Mouse (Mus musculus) left cerebral cortex, postnatal 25 days (tissue): ENCODE results near the gene Rbfox1. TPM values are rescaled to one million over a fixed set of nuclear protein-coding genes. Genes with fewer than 3 reads are reported as not detected.

Experiments
- DNase-seq, 2 experiments: peaks; one replicate each; pipeline ENCODE4 v3.0.0; 2022; ENCODE audit warnings: low spot score in 2 of 2, mixed read lengths in 1 of 2
- intact Hi-C: fragments of 180-260 bp; cut with DNase I; formaldehyde crosslinking; loops from one replicate; pipeline ENCODE4 v1.15.1; 2025
- total RNA-seq, 2 experiments: library from RNA; stranded (reverse); gene quantifications; 2 replicates each; pipeline ENCODE4 v1.2.3; 2021

Gene Rbfox1
- total RNA-seq: 100 to 1,000 TPM; 322 to 343 TPM

DNA sequence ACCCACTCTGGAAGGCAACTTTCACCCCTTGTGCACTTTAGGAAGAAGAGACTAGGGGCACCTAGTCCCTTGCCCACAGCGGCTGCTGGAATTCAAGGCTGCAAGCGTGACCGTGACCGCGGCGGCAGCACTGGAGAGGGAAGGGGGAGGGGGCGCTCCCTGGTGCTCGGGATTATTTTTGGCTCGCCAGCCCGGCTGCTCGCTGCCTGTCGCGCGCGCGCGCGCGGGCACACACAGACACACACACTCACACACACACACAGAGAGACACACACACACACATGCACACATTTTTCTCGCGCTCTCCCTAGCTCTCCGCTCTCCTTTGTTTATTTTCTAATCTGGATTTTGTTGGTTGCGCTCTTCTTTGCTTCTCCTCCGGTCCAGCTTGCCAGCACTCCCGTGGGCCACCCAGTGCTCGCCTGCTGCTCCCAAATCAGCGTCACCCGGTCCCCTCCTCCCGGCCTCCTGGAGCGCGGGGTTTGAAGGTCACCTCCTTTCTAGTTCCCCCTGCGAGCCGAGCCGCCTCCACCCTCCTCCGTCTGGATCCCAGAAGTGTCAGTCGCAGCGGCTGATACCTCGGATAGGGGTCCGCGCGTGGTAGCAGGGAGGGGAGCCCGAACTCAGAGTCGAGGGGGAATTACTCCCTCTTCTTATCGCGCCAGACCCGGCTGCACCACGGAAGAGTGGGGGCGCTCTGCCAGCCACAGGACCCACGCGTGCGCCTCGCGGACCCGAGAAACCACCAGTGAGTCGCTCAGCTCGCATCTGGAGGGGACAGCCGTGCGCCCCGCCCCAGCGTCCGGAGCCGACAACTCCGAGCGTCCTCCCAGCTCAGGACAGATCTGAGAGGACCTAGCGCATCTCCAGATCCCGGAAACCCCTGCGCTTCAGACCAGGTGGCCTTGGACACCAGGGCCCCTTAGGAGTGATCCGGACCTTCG lies at the start of gene Rbfox1:
Gene Rbfox1 (plus strand): TSS at position 610 of the 944 bp plus-strand sequence.
- intact Hi-C loops: loop anchor here (5.0 to 10.0 kb wide), 2 partner anchors 132 to 550 kb away; no protein-coding TSS in a partner anchor
- peak; percentile 71 to 79 for DNase-seq

DNA sequence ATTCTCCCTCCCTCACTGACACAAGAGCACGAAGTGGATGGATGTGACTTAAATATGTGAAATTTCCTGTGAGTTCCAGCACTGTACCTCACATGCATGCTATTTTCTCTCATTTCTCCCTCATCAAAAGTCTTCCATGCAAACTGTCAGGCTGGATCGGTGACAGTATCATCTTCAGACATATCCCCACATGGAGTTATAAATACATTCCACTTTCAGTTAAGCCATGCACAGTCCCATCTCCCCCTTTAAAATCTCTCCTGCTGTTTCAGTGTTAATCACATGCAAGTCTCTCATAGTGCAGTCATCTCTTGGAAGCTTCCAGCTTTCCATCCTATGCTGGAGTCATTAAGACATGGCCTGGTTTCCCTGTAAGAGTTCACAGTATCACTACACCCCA lies 48.4 kb upstream of the Rbfox1 start:
- intact Hi-C loops: no loop called here
- peak in 1 of 2 experiments; percentile 10 for DNase-seq

DNA sequence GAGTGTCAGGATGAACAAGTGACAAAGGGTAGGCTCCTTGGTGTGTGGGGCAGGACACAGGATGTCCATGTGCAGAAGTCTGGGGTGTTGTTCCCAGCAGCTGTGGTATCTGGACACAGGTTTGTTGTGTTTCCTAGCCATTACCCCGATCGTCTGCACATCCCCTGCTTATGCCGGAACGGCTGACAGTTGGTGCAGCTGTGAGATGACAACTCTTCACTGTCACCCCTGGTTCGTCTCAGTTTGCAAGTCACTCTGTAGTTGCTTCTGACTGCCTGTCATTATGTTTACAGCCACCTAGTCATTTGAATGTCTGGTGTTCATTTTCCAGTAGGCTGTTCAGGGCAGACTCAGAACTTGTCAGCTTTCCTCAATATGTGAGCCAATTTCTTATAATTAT lies 44.0 kb upstream of the Rbfox1 start:
- no peak for DNase-seq
- intact Hi-C loops: no loop called here

DNA sequence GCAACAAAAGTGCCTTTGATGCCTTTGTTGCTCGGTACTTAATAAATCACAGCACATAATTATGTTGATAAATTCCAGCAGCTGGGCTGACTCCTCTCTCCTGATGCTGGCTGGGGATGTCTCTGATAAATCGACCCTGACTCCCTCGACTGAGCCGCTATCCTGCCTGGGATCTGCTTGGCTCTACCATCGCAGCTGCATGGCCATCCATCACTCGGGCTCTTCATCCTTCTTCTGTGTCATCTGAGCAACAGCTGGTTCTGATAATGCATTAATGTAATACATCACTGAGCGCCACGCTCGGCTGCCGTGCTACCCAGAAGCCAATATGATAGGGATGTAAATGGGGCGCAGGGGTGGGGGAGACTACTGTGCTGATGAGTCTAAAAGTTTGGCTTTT lies 39.5 kb upstream of the Rbfox1 start:
- intact Hi-C loops: no loop called here
- DNase-seq: no peak

DNA sequence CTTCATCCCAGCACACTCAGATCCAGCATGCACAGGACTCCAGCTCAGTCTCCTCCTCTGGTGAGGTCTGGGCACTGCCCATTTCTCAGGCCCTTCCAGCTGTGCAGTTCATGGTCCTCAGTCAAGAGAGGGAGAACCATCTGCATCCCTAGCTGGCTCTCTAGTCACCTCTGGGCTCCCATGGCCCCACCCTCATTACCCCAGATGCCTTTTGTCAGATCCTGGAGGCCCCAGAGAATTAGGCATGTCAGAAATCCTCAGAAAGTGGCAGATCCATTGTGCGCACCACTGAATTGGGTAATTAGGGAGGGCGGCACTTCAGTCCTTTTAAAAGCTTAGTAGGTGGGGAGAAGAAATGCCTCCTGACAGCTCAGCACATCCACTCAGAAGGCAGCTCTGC lies 32.1 kb upstream of the Rbfox1 start:
- intact Hi-C loops: no loop called here
- no peak for DNase-seq

DNA sequence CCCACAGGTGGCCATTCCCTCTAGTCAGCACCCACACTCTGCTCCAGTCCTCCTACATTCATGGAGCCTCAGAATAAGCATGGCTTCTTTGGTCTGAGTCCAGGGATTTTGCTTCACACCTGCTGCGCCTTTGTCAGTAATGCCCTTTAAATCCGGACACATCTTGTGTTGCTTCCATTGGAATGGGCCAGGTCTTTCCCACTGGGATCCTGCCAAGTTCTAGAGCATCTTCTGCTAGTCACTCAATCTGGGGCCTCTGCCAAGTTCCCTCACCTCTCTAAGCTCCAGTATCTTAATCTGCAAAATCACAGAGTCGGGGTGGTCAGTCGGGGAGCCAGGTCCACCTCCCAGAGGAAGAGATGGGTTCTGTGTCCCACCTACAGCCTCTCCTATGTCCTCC lies 20.8 kb upstream of the Rbfox1 start:
- no peak for DNase-seq
- intact Hi-C loops: no loop called here

DNA sequence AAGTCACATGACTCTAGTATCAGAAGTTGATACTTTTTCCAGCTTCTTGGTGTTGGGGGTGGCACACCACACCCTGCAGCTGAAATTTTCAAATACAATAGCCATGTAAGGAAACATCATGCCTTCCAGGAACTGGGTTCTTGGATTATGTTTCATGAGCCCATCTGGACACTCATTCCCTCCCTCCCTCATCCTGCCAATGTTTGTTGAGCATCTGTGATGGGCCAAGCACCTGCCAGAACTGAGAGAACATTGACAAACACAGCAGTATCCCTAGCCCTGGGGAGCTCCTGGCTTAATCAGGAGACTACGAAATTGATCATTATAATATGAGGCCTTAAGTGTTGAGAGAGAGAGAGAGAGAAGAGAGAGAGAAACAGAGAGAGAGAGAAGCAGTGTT lies 18.2 kb upstream of the Rbfox1 start:
- intact Hi-C loops: no loop called here
- no peak for DNase-seq

DNA sequence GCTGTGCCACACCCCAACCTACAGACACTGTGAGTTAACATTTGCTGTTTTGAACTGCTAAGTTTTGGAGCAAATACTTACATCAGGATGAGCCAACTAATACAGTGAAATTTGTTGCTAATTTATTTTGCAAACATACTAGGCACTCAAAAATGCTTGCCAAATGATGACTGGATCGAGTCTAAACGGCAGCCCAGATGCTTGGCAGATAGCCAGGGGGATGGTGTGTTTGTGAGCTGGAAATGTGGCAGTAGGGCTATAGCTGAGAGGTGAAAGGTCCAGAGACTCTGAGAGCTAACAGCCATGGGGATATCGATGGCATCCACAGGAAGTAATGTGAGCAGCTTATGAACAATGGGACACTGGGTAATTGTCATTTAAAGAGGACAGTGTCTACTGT lies 14.8 kb upstream of the Rbfox1 start:
- intact Hi-C loops: no loop called here
- DNase-seq: no peak

DNA sequence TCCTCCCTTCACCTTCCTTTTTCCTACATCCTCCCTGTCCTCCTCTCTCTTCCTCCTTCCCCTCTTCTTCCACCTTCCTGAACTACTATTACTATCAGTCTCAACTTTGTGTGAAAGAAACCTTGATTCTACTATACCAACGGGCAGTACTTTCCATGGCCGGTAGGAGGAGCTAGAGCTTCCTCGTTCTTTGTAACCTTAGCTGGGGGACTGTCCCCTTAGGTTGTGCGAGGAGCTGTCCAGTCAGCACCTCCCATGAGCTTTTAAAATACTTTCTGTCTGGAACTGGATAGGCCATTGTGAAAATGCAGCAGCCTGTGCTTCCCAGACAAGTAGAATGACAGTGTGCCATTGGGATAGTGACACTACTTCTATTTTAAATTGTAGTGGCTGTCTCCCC lies 3.3 kb upstream of the Rbfox1 start:
- intact Hi-C loops: loop anchor here (2.0 to 10.0 kb wide), 3 partner anchors 49 to 553 kb away; no protein-coding TSS in a partner anchor
- peak; percentile 18 to 41 for DNase-seq

DNA sequence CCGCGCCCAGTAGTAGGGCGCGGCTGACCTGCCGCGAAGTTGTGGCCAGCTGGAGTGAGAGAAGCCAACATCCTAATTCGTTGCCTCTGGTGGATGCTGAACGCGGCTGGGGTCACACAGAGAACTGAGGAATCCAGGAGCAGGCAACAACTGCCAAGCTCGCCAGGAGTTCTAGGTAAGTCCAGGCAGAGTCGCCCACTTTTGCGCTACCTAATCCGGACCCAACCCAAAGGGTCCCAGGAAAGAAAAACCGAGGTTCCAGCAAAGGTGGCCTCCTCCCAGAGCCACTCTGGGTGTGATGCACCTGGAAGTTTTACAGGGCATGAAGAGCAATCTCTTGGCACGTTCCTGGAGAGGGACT lies 515 bp downstream of the Rbfox1 start:
- no peak for DNase-seq
- intact Hi-C loops: loop anchor here (10.0 kb wide), 1 partner anchor 549 kb away; no protein-coding TSS in a partner anchor

DNA sequence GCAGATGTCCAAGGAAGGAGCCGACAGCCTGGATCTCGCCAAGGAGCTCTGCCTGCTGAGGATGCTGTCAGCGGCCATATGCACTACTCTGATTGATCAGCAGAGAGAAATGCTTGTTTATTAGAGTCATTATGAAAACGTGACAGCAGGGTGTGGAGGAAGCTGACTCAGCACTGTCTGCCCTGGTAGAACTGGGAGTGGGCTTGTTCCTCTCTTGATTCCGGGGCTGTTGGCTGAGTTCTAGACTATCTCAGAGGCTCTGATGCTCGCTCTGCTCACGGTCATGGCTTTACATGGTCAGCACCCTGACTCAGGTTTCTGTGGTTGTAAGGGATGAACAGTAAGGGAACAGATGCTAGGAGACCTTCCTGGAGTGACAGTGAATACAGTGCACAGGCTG lies 10.4 kb downstream of the Rbfox1 start:
- no peak for DNase-seq
- intact Hi-C loops: no loop called here

DNA sequence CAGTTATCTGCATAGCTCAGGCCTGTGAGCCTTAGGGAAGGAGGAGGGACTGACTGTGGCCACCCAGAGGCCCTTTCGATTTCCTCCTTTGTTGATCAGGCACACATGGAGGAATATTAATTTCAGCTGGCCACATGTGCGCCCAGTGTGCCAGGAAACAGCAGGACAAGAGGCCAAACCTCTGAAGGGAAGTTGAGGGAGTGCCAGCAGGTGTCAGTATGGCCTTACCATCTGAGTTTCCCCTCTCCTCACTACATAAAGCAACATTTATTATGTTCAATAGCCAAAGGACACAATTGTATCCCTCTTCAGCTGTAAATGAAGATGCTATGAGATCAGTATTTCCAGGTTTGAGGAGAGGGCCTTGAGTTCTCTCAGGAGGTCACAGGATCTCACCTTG lies 13.2 kb downstream of the Rbfox1 start:
- peak in 1 of 2 experiments; percentile 19 for DNase-seq
- intact Hi-C loops: loop anchor here (2.0 kb wide), 1 partner anchor 32 kb away; no protein-coding TSS in a partner anchor

DNA sequence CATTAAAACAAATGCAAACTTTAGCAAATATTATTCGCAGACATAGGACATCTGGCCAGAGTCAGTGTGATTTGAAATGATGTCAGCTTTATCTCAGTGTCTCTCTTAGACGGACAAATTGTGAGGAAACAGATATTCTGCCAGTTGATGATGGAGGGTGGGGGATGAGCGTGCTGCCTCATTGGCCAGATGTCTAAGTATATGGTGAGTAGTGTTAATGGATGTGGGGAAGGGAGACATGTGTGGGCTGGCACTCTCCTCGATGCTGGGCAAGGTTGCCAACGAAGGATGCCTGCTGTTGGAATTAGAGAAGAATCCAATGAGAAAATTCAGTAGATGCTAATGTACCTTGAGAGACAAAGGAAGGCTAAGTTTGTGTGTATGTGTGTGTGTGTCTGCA lies 25.6 kb downstream of the Rbfox1 start:
- intact Hi-C loops: no loop called here
- peak in 1 of 2 experiments; percentile 45 for DNase-seq

DNA sequence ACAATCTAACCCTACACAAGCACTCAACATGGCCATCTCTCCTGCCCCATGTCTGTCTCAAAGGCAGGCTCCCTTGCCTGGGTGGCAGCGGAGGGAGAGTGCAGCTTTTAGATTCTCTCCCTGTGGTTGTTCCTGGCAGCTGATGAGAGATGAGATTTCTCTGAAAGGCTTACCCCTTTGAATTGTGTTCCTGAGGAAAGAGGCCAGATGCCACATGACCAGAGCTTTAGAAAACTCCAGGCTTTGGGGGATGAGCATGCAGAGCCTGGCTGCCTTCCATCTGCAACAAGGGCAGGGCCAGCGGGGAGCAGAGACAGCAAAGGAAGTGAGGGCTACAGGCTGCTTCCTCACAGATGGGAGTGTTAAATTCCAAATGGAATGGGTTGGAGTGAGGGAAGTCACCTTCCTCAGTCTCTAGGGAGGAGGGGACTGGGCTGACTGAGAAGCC lies 26.7 kb downstream of the Rbfox1 start:
- DNase-seq: peak; percentile 54 to 82
- intact Hi-C loops: no loop called here

DNA sequence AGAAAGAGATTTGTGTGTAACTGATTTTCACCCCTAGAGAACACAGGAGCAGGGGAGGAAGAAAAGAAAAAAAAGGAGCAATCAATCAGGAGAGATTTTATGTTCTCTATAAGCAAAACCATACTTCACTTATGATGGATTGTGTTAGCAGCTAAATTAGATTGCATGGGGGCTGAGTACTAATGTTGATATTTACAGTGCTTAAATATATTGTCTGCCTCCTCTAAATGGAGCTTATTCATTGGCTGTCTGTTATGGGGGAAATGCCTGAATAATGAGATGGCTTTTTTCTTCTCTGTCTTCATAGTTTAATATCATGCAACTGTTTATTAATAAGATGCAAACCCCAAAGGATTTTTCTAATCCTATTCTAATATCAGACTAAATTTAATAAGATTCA lies 32.8 kb downstream of the Rbfox1 start:
- intact Hi-C loops: no loop called here
- no peak for DNase-seq

DNA sequence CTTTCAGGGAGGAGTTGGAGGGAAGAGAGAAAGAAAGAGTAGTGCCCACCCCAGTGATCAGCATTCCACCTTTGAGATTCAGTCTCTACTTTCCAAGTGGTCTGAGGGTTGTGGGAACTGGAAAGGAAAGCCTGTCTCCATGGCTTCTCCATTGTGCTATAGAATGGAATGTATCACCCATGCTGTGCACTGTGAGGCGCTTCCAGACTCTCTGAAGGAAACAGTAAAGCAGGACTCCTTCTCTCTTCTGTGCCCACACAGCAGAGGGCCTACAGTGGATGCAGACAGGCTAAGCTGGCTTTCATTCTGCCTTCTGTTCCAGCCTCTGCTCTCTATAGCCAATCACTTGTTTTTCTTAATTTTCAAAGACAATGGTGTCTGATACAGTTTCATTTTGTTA lies 41.8 kb downstream of the Rbfox1 start:
- intact Hi-C loops: no loop called here
- peak in 1 of 2 experiments; percentile 49 for DNase-seq

DNA sequence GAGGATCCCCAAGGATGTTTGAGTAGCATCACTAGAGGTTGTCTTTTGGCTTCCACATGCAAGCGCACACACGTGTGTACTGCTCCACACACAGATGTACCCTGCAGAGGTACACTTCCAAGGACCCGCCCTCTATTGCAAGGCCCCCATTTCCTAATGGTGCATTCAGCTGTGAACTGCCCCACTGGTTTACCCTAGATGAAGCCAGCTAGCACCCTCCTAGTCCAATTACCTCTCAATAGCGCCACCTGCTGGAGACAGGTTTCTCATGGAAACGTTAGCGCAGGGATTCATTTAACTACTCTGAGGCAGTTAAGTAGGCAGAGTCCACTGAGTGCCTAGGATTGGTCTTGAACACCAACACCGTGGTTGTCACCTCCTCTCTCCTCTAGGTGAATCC lies 46.5 kb downstream of the Rbfox1 start:
- intact Hi-C loops: loop anchor here (2.0 kb wide), 3 partner anchors 33 to 457 kb away; no protein-coding TSS in a partner anchor
- DNase-seq: peak; percentile 83 to 88

DNA sequence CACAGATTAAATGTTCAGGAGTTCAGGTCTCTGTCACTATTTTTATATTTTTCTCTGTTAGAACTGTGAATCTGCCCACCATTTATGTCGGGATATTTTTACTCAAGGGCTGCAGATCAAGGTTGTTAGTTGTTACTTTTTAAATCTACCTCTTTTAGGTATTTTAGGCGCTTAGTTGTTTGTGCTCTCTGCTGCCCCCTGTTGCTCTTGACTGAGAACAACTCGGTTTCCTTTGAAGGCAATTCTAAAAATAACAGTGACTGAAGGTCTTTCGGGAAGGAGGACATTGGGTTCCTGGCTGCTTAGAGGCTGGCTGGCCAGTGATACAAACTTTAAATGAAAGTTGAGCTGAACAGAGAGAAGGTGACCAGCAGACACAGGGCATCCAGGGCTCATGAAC lies 54.9 kb downstream of the Rbfox1 start:
- intact Hi-C loops: no loop called here
- no peak for DNase-seq

DNA sequence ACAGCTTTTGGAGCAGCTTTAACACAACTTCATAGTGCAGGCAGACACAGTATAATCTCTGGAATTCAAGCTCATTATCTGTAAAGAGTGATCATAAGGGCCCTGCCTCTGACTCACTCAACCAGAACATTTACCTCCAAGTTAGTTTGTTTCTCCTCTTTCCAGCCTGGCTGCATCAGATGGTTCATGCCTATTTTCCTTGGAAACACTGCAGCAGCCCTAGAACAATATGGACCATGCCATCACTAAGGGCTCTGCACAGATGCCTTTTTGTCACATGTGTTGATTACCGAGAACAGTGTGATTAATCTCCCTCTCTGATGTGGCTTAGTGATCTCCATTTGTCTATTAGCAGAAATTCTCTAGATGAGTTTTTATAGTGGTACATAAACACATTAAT lies 60.5 kb downstream of the Rbfox1 start:
- no peak for DNase-seq

DNA sequence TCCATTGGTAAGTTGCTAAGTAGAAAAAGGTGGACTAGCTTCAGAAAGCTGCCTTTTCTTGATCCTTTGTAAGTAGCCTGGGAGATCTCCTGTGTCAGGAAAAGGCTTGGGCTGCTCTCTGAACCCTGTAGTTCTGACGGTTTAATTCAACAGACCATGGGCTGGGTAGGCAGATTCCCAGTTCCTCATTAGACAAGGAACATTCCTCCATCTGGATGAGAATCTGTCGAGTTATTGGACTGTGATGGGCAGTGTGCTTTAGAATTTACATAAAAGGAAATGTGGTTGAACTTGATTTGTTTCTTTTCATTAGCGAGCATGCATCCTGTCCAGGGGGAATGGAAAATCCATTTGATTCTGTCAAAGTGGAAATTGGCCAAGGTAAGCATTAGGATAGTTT lies 68.0 kb downstream of the Rbfox1 start:
- intact Hi-C loops: no loop called here
- DNase-seq: no peak

More for the DNA sequence above, 60.5 kb downstream of the Rbfox1 start:
- intact Hi-C loops: no loop called here

DNA sequence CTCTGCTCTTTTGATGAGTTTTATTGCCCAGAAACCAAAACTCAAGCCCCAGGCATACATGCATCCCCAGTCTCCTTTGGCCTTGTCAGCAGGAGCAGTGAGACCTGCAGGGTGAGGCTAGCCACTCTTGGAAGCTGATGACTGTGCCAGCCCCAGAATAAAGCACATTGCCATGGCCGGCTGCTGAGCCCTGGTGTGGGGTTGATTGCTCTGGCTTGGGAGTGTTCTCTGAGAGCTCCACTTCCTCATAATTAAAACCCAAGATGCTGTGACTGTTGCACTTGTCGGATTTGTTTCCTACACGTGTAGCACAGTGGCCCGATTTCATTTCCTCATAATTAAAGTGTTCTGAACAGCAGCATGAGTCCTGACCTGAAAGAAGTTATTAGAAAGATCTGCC lies 72.3 kb downstream of the Rbfox1 start:
- intact Hi-C loops: no loop called here

More for the DNA sequence above, 72.3 kb downstream of the Rbfox1 start:
- no peak for DNase-seq
